Mouse (Mus musculus) neutrophil, adult 59 days (primary cell): ENCODE data around the gene Olfr1196. TPM values are rescaled to one million over a fixed set of nuclear protein-coding genes. Genes with fewer than 3 reads are reported as not detected.

Source experiments
- total RNA-seq, 2 experiments: library from RNA; stranded (reverse); gene quantifications; 1 replicate in 1 of 2; 2 replicates in 1 of 2; pipeline ENCODE4 v1.2.4; 2023

Olfr1196 gene
- total RNA-seq = not detected

GRCm38 (mm10) chr2:88704497-88704896, at the start of gene Olfr1196:
TSS of gene Olfr1196 (minus strand) at chr2:88704597.

GRCm38 (mm10) chr2:88751270-88751669, 46.9 kb upstream of the Olfr1196 start, which contains the start of gene Olfr1198:
TSS of gene Olfr1198 (minus strand) at chr2:88751370.

GRCm38 (mm10) chr2:88732266-88732665, 27.9 kb upstream of the Olfr1196 start, which contains the start of gene Olfr1197:
TSS of gene Olfr1197 (minus strand) at chr2:88732366.

GRCm38 (mm10) chr2:88689087-88689486, 15.3 kb downstream of the Olfr1196 start, which contains the start of gene Olfr1195:
TSS of gene Olfr1195 (minus strand) at chr2:88689187.

GRCm38 (mm10) chr2:88675328-88675727, 29.1 kb downstream of the Olfr1196 start, which contains the start of gene Olfr1193:
TSS of gene Olfr1193 (plus strand) at chr2:88675628.

GRCm38 (mm10) chr2:88648209-88648608, 56.2 kb downstream of the Olfr1196 start, which contains the start of gene Olfr1192-ps1:
TSS of gene Olfr1192-ps1 (plus strand) at chr2:88648509.

Other genes starting within 250 kb of the Olfr1196 start
- not detected for gene Olfr1183, start 249.7 kb downstream of the Olfr1196 start, total RNA-seq
- not detected for gene Olfr1184, start 221.0 kb downstream of the Olfr1196 start, total RNA-seq
- gene Olfr1185-ps1, start 211.3 kb downstream of the Olfr1196 start, total RNA-seq = not detected
- gene Olfr1186, start 186.0 kb downstream of the Olfr1196 start, total RNA-seq = not detected
- not detected for gene Olfr1188, start 147.7 kb downstream of the Olfr1196 start, total RNA-seq
- gene Olfr1189, start 118.1 kb downstream of the Olfr1196 start, total RNA-seq = not detected
- gene Olfr1191-ps1, start 64.1 kb downstream of the Olfr1196 start, total RNA-seq = under 1 TPM in 1 of 2 experiments, not detected in 1; 0.09 TPM
- not detected for gene Olfr1192-ps1, start 56.1 kb downstream of the Olfr1196 start, total RNA-seq
- gene Olfr1193, start 29.0 kb downstream of the Olfr1196 start, total RNA-seq = not detected
- not detected for gene Olfr1195, start 15.4 kb downstream of the Olfr1196 start, total RNA-seq
- not detected for gene Olfr1197, start 27.8 kb upstream of the Olfr1196 start, total RNA-seq
- not detected for gene Olfr1198, start 46.8 kb upstream of the Olfr1196 start, total RNA-seq
- not detected for gene Olfr1199, start 55.9 kb upstream of the Olfr1196 start, total RNA-seq
- gene Olfr1200, start 65.9 kb upstream of the Olfr1196 start, total RNA-seq = not detected
- not detected for gene Olfr1201, start 88.4 kb upstream of the Olfr1196 start, total RNA-seq
- not detected for gene Olfr1202, start 109.9 kb upstream of the Olfr1196 start, total RNA-seq
- not detected for gene Olfr1205, start 125.1 kb upstream of the Olfr1196 start, total RNA-seq
- not detected for gene Olfr1204, start 144.7 kb upstream of the Olfr1196 start, total RNA-seq
- not detected for gene Olfr1206, start 158.6 kb upstream of the Olfr1196 start, total RNA-seq
- gene Olfr1208, start 197.7 kb upstream of the Olfr1196 start, total RNA-seq = not detected
- not detected for gene Olfr1209, start 210.6 kb upstream of the Olfr1196 start, total RNA-seq
- gene Olfr1211, start 233.5 kb upstream of the Olfr1196 start, total RNA-seq = not detected
- gene Olfr1212, start 249.4 kb upstream of the Olfr1196 start, total RNA-seq = not detected